ENCODE assay signal across 30 mouse cellular contexts in genomic region chr4:94190940-94191339, GRCm38 (mm10).
DNase-seq lines count a peak whose midpoint lies in the region; ATAC-seq lines count a peak whose summit lies in the region.
"Had no signal": no experiment of that assay in that cellular context is flagged by ENCODE, and none has a peak within 500 bp of the region (broad histone marks: within the 10 kb centered on the region; RNA-seq: fewer than 3 reads in every experiment).

No protein-coding gene starts in this region.

- no peaks in the 10 kb centered on the region for H3K36me3 ChIP-seq in midbrain, embryonic 11.5 days (ENCODE audit: control insufficient read depth, insufficient read depth, low read length)
- no peaks in the 10 kb centered on the region for H3K36me3 ChIP-seq in midbrain, embryonic 10.5 days
- H3K36me3 ChIP-seq: embryonic facial prominence, embryonic 12.5 days; embryonic facial prominence, embryonic 15.5 days; forebrain, embryonic 12.5 days; forebrain, embryonic 15.5 days; hindbrain, embryonic 10.5 days; hindbrain, embryonic 13.5 days; intestine, embryonic 15.5 days had no signal

- ATAC-seq in midbrain, embryonic 11.5 days (ENCODE audit: low FRiP score): no peak
- ATAC-seq: CD4-positive, CD25-positive, alpha-beta regulatory T cell, adult 4 months; forebrain, embryonic 15.5 days; hindbrain, embryonic 16.5 days; intestine, embryonic 15.5 days; Patski had no signal

- peak; percentile 47 for DNase-seq in midbrain, embryonic 11.5 days (ENCODE audit: low spot score, missing footprints)
- DNase-seq in midbrain, embryonic 10.5 days (ENCODE audit: low spot score): no peak
- DNase-seq in 3T3-L1 (ENCODE audit: low read depth, low spot score) (peak; percentile 47), 416B (ENCODE audit: low read depth) (peak; percentile 24)
- peak; percentile 56 for DNase-seq in brain, adult 2 months (ENCODE audit: low read depth, low spot score)
- no peak for DNase-seq in heart, postnatal 10 days
- DNase-seq in lung, postnatal 14 days: no peak
- DNase-seq: adrenal gland, postnatal 10 days; adrenal gland, postnatal 36 days; B cell, adult 2 months; cerebellum, adult 11 months; cerebellum, adult 2 months; cerebellum, adult 9-11 months; cerebellum, postnatal 25 days; gastrocnemius, adult 2 months; gastrocnemius, postnatal 14 days; heart, adult 11 months; heart, postnatal 36 days had no signal

- no peaks in the 10 kb centered on the region for H3K9me3 ChIP-seq in midbrain, embryonic 11.5 days (ENCODE audit: control insufficient read depth, low read length)
- no peaks in the 10 kb centered on the region for H3K9me3 ChIP-seq in midbrain, embryonic 10.5 days (replicated peaks)
- H3K9me3 ChIP-seq: embryonic facial prominence, embryonic 12.5 days; embryonic facial prominence, embryonic 15.5 days; forebrain, embryonic 12.5 days; forebrain, embryonic 15.5 days; hindbrain, embryonic 10.5 days; hindbrain, embryonic 13.5 days; intestine, embryonic 15.5 days had no signal

- intact Hi-C loops in heart, postnatal 10 days (cut with DNase I): no loop called here

- H3K9ac ChIP-seq in midbrain, embryonic 11.5 days (ENCODE audit: low read length): no peak overlapping the region
- H3K9ac ChIP-seq: embryonic facial prominence, embryonic 12.5 days; embryonic facial prominence, embryonic 15.5 days; forebrain, embryonic 12.5 days; forebrain, embryonic 15.5 days; hindbrain, embryonic 13.5 days; intestine, embryonic 15.5 days had no signal

- H3K4me1 ChIP-seq in midbrain, embryonic 11.5 days (ENCODE audit: control insufficient read depth, insufficient read depth, low read length): no peaks in the 10 kb centered on the region
- H3K4me1 ChIP-seq in midbrain, embryonic 10.5 days: peaks cover 4% of the 10 kb centered on the region
- H3K4me1 ChIP-seq: embryonic facial prominence, embryonic 12.5 days; embryonic facial prominence, embryonic 15.5 days; forebrain, embryonic 12.5 days; hindbrain, embryonic 10.5 days; intestine, embryonic 15.5 days had no signal

- no peak overlapping the region for H3K4me2 ChIP-seq in midbrain, embryonic 11.5 days
- H3K4me2 ChIP-seq: embryonic facial prominence, embryonic 12.5 days; embryonic facial prominence, embryonic 15.5 days; forebrain, embryonic 12.5 days; forebrain, embryonic 15.5 days; heart, embryonic 11.5 days; hindbrain, embryonic 13.5 days; intestine, embryonic 15.5 days had no signal

- no peak overlapping the region for H3K4me3 ChIP-seq in midbrain, embryonic 11.5 days (ENCODE audit: low read depth, low read length)
- no peak overlapping the region for H3K4me3 ChIP-seq in midbrain, embryonic 10.5 days
- H3K4me3 ChIP-seq: embryonic facial prominence, embryonic 12.5 days; embryonic facial prominence, embryonic 15.5 days; erythroblast, embryonic 14.5 days; forebrain, embryonic 12.5 days; forebrain, embryonic 15.5 days; gastrocnemius, adult 2 months; hindbrain, embryonic 10.5 days; hindbrain, embryonic 13.5 days; intestine, embryonic 15.5 days had no signal

- 85% methylated on average over 2 of the region's 2 CpGs for WGBS in midbrain, embryonic 11.5 days
- 87% methylated on average over 2 of the region's 2 CpGs for WGBS in midbrain, embryonic 10.5 days

- no peaks in the 10 kb centered on the region for H3K27me3 ChIP-seq in midbrain, embryonic 11.5 days (ENCODE audit: control insufficient read depth, insufficient read depth, low read length)
- H3K27me3 ChIP-seq in midbrain, embryonic 10.5 days (ENCODE audit: low read depth, poor library complexity, severe bottlenecking): no peaks in the 10 kb centered on the region
- H3K27me3 ChIP-seq: embryonic facial prominence, embryonic 12.5 days; embryonic facial prominence, embryonic 15.5 days; forebrain, embryonic 12.5 days; forebrain, embryonic 15.5 days; hindbrain, embryonic 13.5 days; intestine, embryonic 15.5 days; Patski had no signal

- no peak overlapping the region for H3K27ac ChIP-seq in midbrain, embryonic 11.5 days (ENCODE audit: low read depth, low read length)
- H3K27ac ChIP-seq in midbrain, embryonic 10.5 days (replicated peaks): no peak overlapping the region
- H3K27ac ChIP-seq: embryonic facial prominence, embryonic 12.5 days; embryonic facial prominence, embryonic 15.5 days; forebrain, embryonic 12.5 days; forebrain, embryonic 15.5 days; gastrocnemius, adult 2 months; hindbrain, embryonic 10.5 days; hindbrain, embryonic 13.5 days; intestine, embryonic 15.5 days had no signal

Comparison
In these comparisons a context has a peak if more than half of its experiments do, and no peak if none do; other contexts are left out.
1. DNase-seq: peak in midbrain, embryonic 11.5 days (single experiment), 3T3-L1 (single experiment), 416B (single experiment) and brain, adult 2 months (single experiment); none in midbrain, embryonic 10.5 days (single experiment), heart, postnatal 10 days (0 of 2) and lung, postnatal 14 days (single experiment).